Mouse (Mus musculus) limb, embryonic 14.5 days (tissue): ENCODE measurements around the gene Ephb2. TPM values are rescaled to one million over a fixed set of nuclear protein-coding genes. Genes with fewer than 3 reads are reported as not detected.

Source experiments
- ATAC-seq: fragments of 200-750 bp; cut with Nextera tagmentation; 2 replicates; pipeline ENCODE4 v1.8.0; 2017; ENCODE audit warnings: low read depth, moderate number of reproducible peaks, moderate TSS enrichment; ENCODE audit not compliant: low FRiP score
- DNase-seq: peaks from one replicate; pipeline ENCODE4 v3.0.0-alpha.2; 2015; ENCODE audit warnings: low spot score
- H3K27ac ChIP-seq: fragments of 300-500 bp; sonication (generic); replicated peaks from 2 replicates; pipeline ENCODE4 v1.5.1; 2014; ENCODE audit warnings: low read depth, mild to moderate bottlenecking, low read length, moderate library complexity, mixed read lengths
- H3K27me3 ChIP-seq: fragments of 300-500 bp; sonication (generic); 2 replicates; pipeline ENCODE4 v1.6.1; 2014; ENCODE audit warnings: low read length, mixed read lengths; ENCODE audit not compliant: control insufficient read depth, insufficient read depth
- H3K36me3 ChIP-seq: fragments of 300-500 bp; sonication (generic); 2 replicates; pipeline ENCODE4 v1.6.1; 2014; ENCODE audit warnings: mild to moderate bottlenecking, low read length, moderate library complexity, mixed read lengths; ENCODE audit not compliant: control insufficient read depth, insufficient read depth
- H3K4me1 ChIP-seq: fragments of 300-500 bp; sonication (generic); 2 replicates; pipeline ENCODE4 v1.6.1; 2014; ENCODE audit warnings: antibody characterized with exemption, low read length, mixed read lengths; ENCODE audit not compliant: control insufficient read depth, insufficient read depth
- H3K4me2 ChIP-seq: fragments of 300-500 bp; sonication (generic); replicated peaks from 2 replicates; pipeline ENCODE4 v1.6.1; 2014; ENCODE audit warnings: low read depth, mild to moderate bottlenecking, low read length, moderate library complexity; ENCODE audit not compliant: severe bottlenecking
- H3K4me3 ChIP-seq: fragments of 300-500 bp; sonication (generic); replicated peaks from 2 replicates; pipeline ENCODE4 v1.5.1; 2014; ENCODE audit warnings: low read length
- H3K9ac ChIP-seq: fragments of 300-500 bp; sonication (generic); 2 replicates; pipeline ENCODE4 v1.6.1; 2014; ENCODE audit warnings: mild to moderate bottlenecking, low read depth, low read length, moderate library complexity; ENCODE audit not compliant: severe bottlenecking
- H3K9me3 ChIP-seq: fragments of 300-500 bp; sonication (generic); 2 replicates; pipeline ENCODE4 v1.6.1; 2016; ENCODE audit warnings: low read length; ENCODE audit not compliant: control insufficient read depth
- POLR2A ChIP-seq: fragments of 200-500 bp; IDR thresholded peaks from 2 replicates; pipeline ENCODE4 v1.8.0; 2012; ENCODE audit warnings: inconsistent platforms, mild to moderate bottlenecking, moderate library complexity, borderline replicate concordance; ENCODE audit not compliant: insufficient read depth, insufficient read length; ENCODE audit errors: extremely low read depth
- WGBS: fragments of 180-500 bp; shearing (Covaris S2); extraction: QIAGEN DNeasy Blood & Tissue Kit; methylation state at CpG from one replicate; pipeline ENCODE4 v1.1.7; 2014; 5-methylcytosine and 5-hydroxymethylcytosine counted together
- polyA plus RNA-seq, 2 experiments: library from polyadenylated mRNA; depleted of rRNA in 1 of 2; stranded (reverse) in 1 of 2; unstranded in 1 of 2; fragments of >200 nt; fragmentation: Nextera tagmentation in 1 of 2; extraction: Ambion mirVana in 1 of 2; gene quantifications; 2 replicates each; pipeline versions ENCODE4 v1.2.1 to v1.2.3; 2012 to 2014

Gene Ephb2
- polyA plus RNA-seq, 2 experiments = 17.9 to 45.2 TPM

DNA sequence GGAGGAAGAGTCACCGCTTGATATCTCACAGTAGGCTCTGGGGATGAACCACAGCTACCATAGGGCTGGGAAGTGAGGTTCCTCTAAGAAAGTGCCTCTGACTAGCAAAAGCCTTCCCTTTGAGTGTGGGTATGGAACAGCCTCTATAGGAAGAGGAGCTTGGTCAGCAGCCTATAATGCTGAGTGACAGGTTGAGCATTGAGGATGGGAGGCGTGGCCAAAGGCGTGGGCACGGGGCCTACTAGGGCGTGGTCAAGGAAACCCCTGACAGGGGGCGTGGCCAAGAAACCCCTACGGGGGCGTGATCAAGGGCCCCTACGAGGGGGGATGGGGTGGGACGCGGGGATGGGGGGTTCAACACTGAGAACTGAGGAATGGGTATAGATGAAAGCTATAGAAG is 96.6 kb downstream of the Ephb2 start:
- TF ChIP-seq POLR2A = no peak
- H3K4me1 ChIP-seq = peaks cover 10% of the 10 kb centered on the region
- 29% methylated on average over 11 of the region's 11 CpGs for WGBS
- no peak overlapping the region for H3K9ac ChIP-seq
- no peak for DNase-seq
- no peaks in the 10 kb centered on the region for H3K27me3 ChIP-seq
- no peaks in the 10 kb centered on the region for H3K36me3 ChIP-seq
- no peaks in the 10 kb centered on the region for H3K9me3 ChIP-seq
- no peak overlapping the region for H3K4me3 ChIP-seq
- H3K4me2 ChIP-seq = no peak overlapping the region
- no peak overlapping the region for H3K27ac ChIP-seq
- ATAC-seq = no peak

DNA sequence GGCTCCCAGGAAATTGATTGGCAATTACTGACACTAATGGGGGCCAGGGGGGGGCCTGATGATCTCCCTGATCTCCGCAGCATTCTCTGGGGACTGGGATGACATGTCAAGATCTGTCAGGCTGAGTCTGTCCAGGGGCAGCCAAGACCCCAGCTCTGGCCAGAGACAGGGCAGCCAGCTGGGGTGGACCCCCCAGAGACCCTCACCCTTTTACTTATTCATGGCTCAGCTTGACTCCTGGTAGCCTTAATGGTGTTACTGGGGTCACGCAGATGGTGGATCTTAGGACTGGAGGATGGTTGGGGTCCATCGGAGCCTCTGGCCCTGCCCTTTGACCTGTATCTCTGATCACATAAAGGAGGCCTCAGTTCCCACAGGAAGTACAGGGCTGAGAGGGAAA is 97.5 kb downstream of the Ephb2 start:
- no peak for TF ChIP-seq POLR2A
- Histone ChIP-seq H3K4me1 (peaks cover 18% of the 10 kb centered on the region), H3K27ac (no peak overlapping the region), H3K4me3 (no peak overlapping the region), H3K9ac (no peak overlapping the region), H3K27me3 (no peaks in the 10 kb centered on the region), H3K4me2 (no peak overlapping the region), H3K9me3 (no peaks in the 10 kb centered on the region), H3K36me3 (no peaks in the 10 kb centered on the region)
- 50% methylated on average over 3 of the region's 3 CpGs for WGBS
- ATAC-seq (no peak), DNase-seq (no peak)

DNA sequence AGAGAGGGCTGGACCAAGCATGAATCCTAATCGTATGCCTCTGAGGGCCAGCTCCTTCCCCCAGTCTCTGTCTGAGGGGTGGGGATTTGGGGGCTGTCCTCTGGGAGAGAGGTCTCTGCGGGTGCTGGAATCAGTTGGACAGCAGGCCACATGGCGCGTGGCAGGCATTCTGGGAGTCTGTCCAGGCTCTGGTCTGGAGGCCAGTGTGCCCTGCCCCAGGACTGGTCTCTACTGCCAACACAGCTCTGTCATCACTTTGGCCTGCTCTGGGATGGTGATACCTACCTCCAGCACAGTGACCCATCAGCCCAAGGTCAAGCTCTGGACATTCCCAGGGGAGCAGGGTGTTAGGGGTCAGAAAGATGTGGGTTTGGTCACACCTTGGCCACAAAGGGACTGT is 99.9 kb downstream of the Ephb2 start:
- Histone ChIP-seq H3K36me3 (no peaks in the 10 kb centered on the region), H3K4me1 (peaks cover 29% of the 10 kb centered on the region), H3K27ac (no peak overlapping the region), H3K4me3 (no peak overlapping the region), H3K4me2 (no peak overlapping the region), H3K9me3 (no peaks in the 10 kb centered on the region), H3K27me3 (no peaks in the 10 kb centered on the region), H3K9ac (no peak overlapping the region)
- no peak for ATAC-seq
- WGBS = 44% methylated on average over 4 of the region's 4 CpGs
- DNase-seq = no peak
- no peak for TF ChIP-seq POLR2A

DNA sequence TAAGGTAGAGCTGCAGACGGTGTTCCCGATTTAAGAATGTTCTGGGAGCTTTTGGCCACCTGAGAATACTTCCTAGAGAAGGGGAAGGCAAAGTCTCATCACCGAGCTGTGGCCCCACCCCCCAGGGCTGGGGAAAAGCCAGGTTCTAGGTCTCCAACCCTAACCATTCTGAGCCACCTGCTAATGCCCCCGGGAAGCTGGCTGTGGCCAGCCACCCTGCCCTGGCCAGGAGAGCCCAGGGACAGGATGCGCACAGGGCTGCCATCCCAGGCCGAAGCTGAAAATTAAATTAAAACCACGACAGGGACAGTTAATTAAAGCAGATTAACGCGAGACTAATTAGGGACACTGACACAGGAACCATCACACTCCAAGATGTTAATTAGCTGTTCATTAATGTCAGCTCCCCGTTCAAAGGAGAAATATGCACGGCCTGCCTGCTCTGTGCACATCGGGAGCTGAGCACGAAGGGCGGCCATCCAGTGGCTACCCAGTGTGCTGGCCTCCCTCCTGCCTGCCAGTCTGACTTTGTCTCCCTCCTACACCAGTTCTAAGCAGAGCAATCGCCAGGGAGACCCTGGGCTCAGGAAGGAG is 101.5 kb downstream of the Ephb2 start:
- no peaks in the 10 kb centered on the region for H3K36me3 ChIP-seq
- no peak for TF ChIP-seq POLR2A
- no peak overlapping the region for H3K4me3 ChIP-seq
- no peak overlapping the region for H3K27ac ChIP-seq
- no peaks in the 10 kb centered on the region for H3K9me3 ChIP-seq
- H3K9ac ChIP-seq = no peak overlapping the region
- DNase-seq (no peak), ATAC-seq (no peak)
- peaks cover 29% of the 10 kb centered on the region for H3K4me1 ChIP-seq
- no peaks in the 10 kb centered on the region for H3K27me3 ChIP-seq
- 59% methylated on average over 15 of the region's 15 CpGs for WGBS
- H3K4me2 ChIP-seq = no peak overlapping the region

DNA sequence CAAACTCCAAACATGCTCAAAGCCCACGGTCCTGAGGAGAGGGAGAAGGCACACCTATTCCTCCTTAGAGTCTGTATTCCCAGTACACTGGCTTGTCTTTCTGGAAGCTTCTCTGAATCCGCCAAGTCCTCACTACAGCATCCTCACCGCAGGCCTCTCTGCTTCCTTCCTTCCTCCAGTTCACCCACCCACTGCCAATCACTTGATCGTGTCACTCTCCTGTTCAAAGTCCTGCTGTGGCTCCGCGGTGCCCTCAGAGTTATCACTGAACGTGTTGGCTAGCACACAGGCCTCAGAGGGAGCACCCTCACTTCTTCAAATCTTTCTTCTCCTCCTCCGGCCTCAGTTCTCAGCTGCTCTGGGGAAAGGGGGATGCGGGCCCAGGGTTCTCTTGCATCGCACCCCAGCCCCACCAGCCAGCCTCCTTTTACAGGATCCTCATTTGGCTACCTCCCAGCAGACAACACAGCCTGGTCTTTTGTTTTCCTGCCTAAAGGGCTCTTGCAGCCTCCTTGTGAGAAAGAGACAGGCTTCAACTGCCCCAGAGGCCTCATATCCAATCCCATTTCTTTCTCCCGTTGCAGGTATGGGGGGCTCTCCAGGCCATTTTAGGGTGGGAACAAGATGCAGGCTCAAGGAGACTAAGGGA is 102.4 kb downstream of the Ephb2 start:
- 51% methylated on average over 11 of the region's 11 CpGs for WGBS
- no peak overlapping the region for H3K4me3 ChIP-seq
- no peaks in the 10 kb centered on the region for H3K36me3 ChIP-seq
- DNase-seq (no peak), ATAC-seq (no peak)
- H3K9me3 ChIP-seq = no peaks in the 10 kb centered on the region
- peaks cover 29% of the 10 kb centered on the region for H3K4me1 ChIP-seq
- H3K9ac ChIP-seq = no peak overlapping the region; the same call in 1 of the 2 replicates
- H3K27me3 ChIP-seq = no peaks in the 10 kb centered on the region
- TF ChIP-seq POLR2A = no peak
- H3K4me2 ChIP-seq = no peak overlapping the region
- H3K27ac ChIP-seq = no peak overlapping the region
